Mouse (Mus musculus): ENCODE results near the gene Larp7.

The Larp7 gene

GRCm38 (mm10) chr3:127552973-127553719, at the start of gene Larp7, which contains the start of gene Zgrf1:
TSS of gene Larp7 (minus strand) at chr3:127553349.
TSS of gene Zgrf1 (plus strand) at chr3:127553489.
- DNase-seq, result peak; percentile 99

DNA sequence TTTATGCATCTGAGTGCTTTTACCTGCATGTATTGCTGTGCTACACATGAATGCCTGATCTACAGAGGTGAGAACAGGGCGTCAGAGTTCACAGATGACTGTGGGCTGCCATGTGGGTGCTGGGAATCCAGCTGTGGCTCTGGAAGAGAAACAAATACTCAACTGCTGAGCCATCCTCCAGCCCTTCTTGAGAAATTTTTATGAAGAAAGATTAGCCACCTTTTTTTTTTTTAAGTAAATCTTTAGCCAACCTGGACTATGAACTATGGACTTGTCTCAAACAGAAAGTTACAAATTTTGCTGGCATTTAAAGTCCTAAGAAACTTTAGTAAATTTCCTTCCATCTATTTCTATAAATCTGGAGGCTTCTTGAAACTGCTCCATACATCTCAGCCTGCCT, 44.0 kb upstream of the Larp7 start:
- DNase-seq, result no peak

- peak; percentile 12 to 58 for DNase-seq
These were observed 19.4 kb upstream of the Larp7 start for GRCm38 (mm10) chr3:127572557-127572956.

DNA sequence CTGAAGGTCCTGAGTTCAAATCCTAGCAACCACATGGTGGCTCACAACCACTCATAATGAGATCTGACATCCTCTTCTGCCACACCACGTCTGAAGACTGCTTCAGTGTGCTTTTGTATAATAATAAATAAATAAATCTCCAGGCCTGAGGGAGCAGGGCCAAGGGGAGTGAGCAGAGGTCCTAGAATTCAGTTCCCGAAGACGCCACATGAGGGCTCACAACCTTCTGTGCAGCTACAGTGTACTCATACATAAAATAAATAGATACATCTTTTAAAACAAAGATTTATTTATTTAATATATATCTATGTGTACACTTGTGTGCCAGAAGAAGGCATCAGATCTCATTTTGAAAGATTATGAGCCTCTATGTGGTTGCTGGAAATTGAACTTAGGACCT, 12.0 kb upstream of the Larp7 start:
- DNase-seq, result no peak

- no peak for DNase-seq
These were observed 9.8 kb upstream of the Larp7 start for GRCm38 (mm10) chr3:127562974-127563373.

DNA sequence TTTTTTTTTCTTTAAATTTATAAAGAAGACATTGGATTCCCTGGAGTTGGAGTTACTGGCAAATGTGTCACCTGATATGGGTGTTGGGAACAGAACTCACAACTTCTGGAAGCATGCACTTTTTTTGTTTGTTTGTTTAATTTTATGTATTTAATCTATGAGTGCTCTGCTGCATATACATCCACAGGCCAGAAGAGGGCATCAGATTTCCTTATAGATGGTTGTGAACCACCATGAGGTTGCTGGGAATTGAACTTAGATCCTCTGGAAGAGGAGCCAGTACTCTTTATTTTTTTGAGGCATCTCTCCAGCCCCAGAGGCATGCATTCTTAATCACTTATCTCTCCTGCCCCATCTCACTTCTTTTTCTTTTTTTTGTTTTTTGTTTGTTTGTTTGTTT, 5.1 kb upstream of the Larp7 start:
- DNase-seq, result no peak

DNA sequence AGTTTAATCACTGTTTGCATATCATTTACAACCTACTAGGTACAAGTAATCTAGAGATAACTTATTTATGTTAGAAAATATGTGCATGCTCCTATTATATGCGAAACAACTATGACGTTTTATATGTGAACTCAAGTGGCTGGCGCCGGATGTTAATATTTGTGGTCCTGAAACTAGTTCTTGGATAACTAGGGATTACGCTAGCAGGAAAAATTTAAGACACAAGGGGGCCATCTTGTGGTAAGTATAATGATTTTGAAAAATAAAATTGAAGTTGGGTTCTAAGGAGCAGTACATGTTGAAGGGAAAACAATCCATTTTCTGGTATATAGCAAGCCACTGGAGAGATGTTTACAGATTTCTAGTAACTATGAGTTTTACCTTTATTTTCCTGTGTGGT, 1.6 kb upstream of the Larp7 start:
- DNase-seq, result no peak

DNA sequence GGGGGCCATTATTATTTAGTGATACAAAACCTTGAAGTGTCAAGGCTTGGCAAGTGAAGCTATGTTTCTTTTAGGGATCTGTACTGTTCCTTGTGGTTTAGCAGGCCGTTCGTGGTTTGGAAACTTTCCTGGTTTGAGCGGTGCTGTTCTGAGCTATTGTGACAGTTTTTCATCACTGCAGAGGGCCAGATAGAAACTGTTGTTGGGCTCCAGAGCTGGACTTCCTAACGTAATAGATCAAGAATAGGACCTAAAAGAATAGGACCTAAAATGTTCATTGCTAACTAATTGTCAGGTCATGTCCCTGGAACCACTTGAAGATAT, 533 bp upstream of the Larp7 start:
- DNase-seq, result no peak

- DNase-seq, result no peak
These were observed 646 bp downstream of the Larp7 start for GRCm38 (mm10) chr3:127552434-127552972.

- DNase-seq, result peak in 1 of 2 experiments; percentile 6
These were observed 5.3 kb downstream of the Larp7 start for GRCm38 (mm10) chr3:127547882-127548281.

- DNase-seq, result no peak
These were observed 8.5 kb downstream of the Larp7 start for GRCm38 (mm10) chr3:127544610-127545121.

DNA sequence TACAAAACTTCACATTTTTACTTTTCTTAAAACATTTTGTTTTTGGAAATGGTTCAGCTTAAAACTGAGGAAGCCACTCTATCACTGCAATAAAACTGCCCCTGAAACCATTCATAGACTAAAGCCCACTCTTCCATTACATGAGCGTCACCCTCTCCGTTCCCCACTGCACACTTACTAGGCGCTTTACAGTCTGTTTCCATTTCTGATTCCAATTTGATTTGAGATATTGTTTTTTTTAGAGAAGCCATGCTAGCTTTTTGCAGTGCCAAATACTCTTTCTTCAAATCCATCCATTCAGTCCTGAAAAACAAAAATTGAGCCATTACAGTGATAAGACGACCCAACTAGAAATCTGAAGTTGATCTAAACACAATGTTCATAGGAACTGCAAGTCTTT, 9.2 kb downstream of the Larp7 start:
- no peak for DNase-seq

DNA sequence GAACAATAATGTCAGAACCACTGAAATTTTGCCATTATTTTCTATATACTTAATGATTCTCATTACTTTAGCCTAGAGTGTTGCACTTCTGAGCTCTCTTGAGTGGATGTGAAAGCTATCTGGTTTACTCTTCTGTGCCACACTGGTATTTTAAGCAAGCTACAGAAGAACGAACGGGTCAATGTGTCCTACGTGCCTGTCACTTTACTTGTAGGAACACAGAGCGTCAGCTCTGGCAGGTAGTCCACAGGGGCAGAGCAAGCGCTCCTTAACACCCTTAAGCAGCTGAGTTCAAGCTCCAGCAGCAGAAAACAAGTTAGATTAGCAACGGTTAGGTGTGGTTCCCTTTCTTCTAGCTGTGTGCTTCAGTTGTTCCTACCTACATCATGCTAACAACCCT, 14.0 kb downstream of the Larp7 start:
- DNase-seq, result no peak

- no peak for DNase-seq
These were observed 22.9 kb downstream of the Larp7 start for GRCm38 (mm10) chr3:127530293-127530692.

DNA sequence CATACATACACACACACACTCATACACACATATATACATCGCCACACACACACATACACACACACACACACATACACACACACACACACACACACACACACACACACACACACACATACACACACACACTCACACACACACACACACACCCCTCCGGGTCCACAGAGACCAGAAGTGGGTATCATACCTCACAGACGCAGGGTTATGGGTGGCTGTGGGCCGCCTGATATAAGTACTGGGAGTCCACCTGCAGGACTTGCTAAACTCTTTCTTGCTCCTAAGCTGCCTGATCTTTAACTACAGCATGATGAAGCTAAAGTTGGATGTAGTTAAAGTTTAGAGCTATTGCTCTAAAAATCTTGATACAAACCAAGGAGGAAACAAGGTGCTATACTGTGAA, 23.3 kb downstream of the Larp7 start:
- no peak for DNase-seq

- no peak for DNase-seq
These were observed 23.9 kb downstream of the Larp7 start for GRCm38 (mm10) chr3:127529210-127529609.

GRCm38 (mm10) chr3:127527465-127528034, 25.6 kb downstream of the Larp7 start:
- no peak for DNase-seq

DNA sequence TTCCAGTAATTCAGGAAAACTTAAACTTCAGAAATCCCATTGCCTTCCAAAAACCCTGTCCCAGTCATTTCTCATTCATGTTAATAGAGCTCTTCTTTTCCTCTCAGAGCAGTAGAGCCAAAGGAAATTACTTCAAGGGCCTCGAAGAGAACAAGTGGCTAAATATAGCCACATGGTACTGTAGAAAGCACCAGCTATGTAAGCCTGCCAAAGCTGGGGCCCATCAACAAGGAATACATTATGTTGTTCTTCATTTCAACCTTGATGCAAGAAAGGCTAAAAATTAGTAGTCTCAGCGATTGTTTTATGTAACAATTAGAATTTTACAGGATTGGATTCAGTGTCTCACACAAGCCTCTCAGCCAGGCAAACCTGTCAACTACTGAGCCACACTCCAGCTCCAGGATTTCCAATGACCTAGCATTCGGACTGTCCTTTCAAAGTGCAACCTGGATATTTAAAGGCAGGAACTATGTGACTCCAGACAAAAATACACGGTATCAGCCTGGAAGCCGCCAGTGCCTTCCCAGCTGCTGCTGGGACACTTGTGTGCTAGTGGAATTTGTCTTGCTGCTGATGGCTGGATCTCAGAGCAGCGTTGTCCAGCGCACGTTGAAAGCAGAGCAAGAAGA, 27.8 kb downstream of the Larp7 start:
- DNase-seq, result no peak

- no peak for DNase-seq
These were observed 32.0 kb downstream of the Larp7 start for GRCm38 (mm10) chr3:127521156-127521555.

- no peak for DNase-seq
These were observed 32.8 kb downstream of the Larp7 start for GRCm38 (mm10) chr3:127520300-127520699.

DNA sequence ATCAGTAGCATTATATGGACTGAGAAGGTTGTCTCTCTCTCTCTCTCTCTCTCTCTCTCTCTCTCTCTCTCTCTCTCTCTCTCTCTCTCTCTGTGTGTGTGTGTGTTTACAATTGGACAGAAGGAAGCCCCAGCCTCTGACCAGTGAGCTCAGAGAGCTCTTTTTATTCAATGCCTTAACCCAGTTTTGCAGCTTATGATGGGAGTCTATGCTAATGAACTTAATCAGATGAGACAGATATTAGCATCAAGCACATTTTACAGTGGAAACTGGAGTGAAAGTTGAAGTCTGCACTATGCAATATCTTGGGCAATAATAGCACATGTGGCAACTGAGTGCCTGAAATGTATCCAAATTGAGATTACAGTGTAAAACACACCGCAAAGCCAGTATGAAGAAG, 37.9 kb downstream of the Larp7 start:
- no peak for DNase-seq

DNA sequence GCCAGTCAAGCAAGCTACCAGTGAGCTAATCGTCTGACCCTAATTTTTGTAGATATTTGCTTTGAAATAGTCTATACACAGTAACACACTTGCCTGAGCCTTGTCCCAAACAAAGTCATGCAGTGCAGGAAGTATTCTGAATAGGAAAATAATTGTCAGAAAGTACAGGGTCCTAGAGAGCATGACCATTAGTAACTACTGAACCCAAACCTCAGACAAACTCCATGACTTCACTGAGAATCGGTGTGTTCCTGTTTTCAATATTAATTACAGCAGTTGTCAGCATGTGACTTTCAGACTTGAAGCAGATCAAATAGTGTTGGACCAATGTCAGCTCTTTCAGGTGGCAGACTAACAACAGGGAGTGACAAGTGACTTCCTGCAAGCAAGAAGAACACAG, 39.5 kb downstream of the Larp7 start:
- no peak for DNase-seq

GRCm38 (mm10) chr3:127512794-127513335, 40.3 kb downstream of the Larp7 start:
- no peak for DNase-seq

Measured in lung, adult 18-20 months (tissue).